Mouse (Mus musculus): Measurements from ENCODE around the gene Gdf7. TPM values are rescaled to one million over a fixed set of nuclear protein-coding genes. Genes with fewer than 3 reads are reported as not detected.

Gene Gdf7
- total RNA-seq, 2 experiments from 2014 or later, result not detected

GRCm38 (mm10) chr12:8260297-8260696 lies 41.5 kb downstream of the Gdf7 start:
- intact Hi-C loops (cut with DNase I; ENCODE audit: low total_unique reads), result no loop called here
- DNase-seq, result no peak

Other genes with a start within 250 kb of the Gdf7 start
- 10 to 100 TPM in 1 of 2 experiments, 1 to 10 TPM in 1; 9.8 to 10.6 TPM for gene Ldah, start 93.8 kb downstream of the Gdf7 start, total RNA-seq (2021)
- gene Hs1bp3, start 11.5 kb upstream of the Gdf7 start, total RNA-seq (2021), result 1 to 10 TPM; 5.0 to 5.9 TPM
- gene Rhob, start 198.1 kb upstream of the Gdf7 start, total RNA-seq (2021), result 10 to 100 TPM; 59.5 to 96.2 TPM

All from gastrocnemius, postnatal 14 days (tissue).